In the genomic region with DNA sequence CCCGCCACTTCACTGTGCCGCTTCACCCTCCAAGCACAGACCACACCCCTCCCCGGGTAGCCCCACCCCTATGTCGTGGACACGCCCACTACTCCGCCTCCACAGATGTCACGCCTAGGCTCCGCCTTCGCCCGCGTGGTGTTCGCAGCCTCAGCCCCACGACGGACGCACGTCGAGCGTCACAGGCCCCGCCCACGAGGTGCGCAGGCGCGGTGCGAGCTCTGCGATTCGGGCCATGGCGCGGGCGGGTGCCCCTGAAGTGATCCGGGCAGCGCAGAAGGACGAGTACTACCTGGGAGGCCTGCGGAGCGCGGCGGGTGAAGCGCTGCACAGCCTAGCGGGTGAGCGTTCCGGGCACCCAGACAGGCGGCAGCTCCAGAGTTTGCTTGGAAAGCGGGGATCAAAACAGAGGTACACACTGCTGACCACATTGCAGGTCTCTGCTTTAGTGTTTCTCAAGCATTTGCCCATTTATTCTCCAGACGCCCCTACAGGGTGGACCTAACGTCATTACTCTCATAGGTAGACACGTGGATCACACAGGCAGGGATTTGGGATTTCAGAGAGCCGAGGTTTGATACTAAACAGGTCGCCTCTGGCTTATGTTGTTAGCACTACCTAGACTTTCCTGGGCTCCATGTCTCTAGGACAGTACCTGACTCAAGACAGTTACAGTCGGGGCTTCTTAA, we compare ENCODE assay signal across 8 mouse cellular contexts. TPM values are rescaled to one million over a fixed set of nuclear protein-coding genes. Genes with fewer than 3 reads are reported as not detected.
DNase-seq lines count a peak whose midpoint lies in the region; ATAC-seq and TF ChIP-seq lines count a peak whose summit lies in the region.

Gene Pex10 (plus strand): TSS at position 183 of the 689 bp plus-strand sequence.

- peak; percentile 85 for ATAC-seq in embryonic facial prominence, embryonic 13.5 days (ENCODE audit: insufficient number of reproducible peaks, insufficient read depth, low FRiP score, low TSS enrichment, low read depth)
- ATAC-seq in limb, embryonic 12.5 days (ENCODE audit: insufficient number of reproducible peaks, insufficient read depth, low FRiP score, low TSS enrichment, low read depth), result peak; percentile 86
- peak; percentile 92 for ATAC-seq in midbrain, embryonic 15.5 days (replicated peaks)

- peaks cover 31% of the 10 kb centered on the region for H3K4me1 ChIP-seq in embryonic facial prominence, embryonic 13.5 days
- peaks cover 32% of the 10 kb centered on the region for H3K4me1 ChIP-seq in kidney, adult 2 months (ENCODE audit: control insufficient read depth, insufficient read depth, low read length)
- peaks cover 14% of the 10 kb centered on the region for H3K4me1 ChIP-seq in limb, embryonic 12.5 days (replicated peaks)
- peaks cover 19% of the 10 kb centered on the region for H3K4me1 ChIP-seq in midbrain, embryonic 15.5 days
- peaks cover 8% of the 10 kb centered on the region; the same call in 1 of the 2 replicates for H3K4me1 ChIP-seq in spleen, adult 2 months (ENCODE audit: control insufficient read depth, insufficient read depth, insufficient read length)

- peak within 1 kb of the TSS; percentile 74 for H3K4me3 ChIP-seq in embryonic facial prominence, embryonic 13.5 days
- peak within 1 kb of the TSS; percentile 70 for H3K4me3 ChIP-seq in kidney, adult 2 months (ENCODE audit: insufficient read depth, low read depth, low read length)
- H3K4me3 ChIP-seq in limb, embryonic 12.5 days (replicated peaks), result peak within 1 kb of the TSS; percentile 68
- H3K4me3 ChIP-seq in midbrain, embryonic 15.5 days, result peak within 1 kb of the TSS; percentile 69
- peak within 1 kb of the TSS; percentile 86 for H3K4me3 ChIP-seq in spleen, adult 2 months (ENCODE audit: extremely low read depth, insufficient read depth, insufficient read length)

- peak within 1 kb of the TSS; percentile 92 for H3K9ac ChIP-seq in embryonic facial prominence, embryonic 13.5 days
- peak within 1 kb of the TSS; percentile 73 for H3K9ac ChIP-seq in limb, embryonic 12.5 days (replicated peaks)
- peak within 1 kb of the TSS; percentile 75 for H3K9ac ChIP-seq in midbrain, embryonic 15.5 days

- under 1% methylated on average over 48 of the region's 48 CpGs for WGBS in embryonic facial prominence, embryonic 13.5 days
- WGBS in kidney, adult 2 months, result under 1% methylated on average over 48 of the region's 48 CpGs
- WGBS in limb, embryonic 12.5 days, result under 1% methylated on average over 48 of the region's 48 CpGs
- under 1% methylated on average over 48 of the region's 48 CpGs for WGBS in midbrain, embryonic 15.5 days
- WGBS in spleen, adult 2 months, result under 1% methylated on average over 48 of the region's 48 CpGs

- no peak for TF ChIP-seq CTCF in kidney, adult 2 months (conservative IDR thresholded peaks at IDR 0.05; ENCODE audit: insufficient read depth, insufficient read length, low read depth, low read length)
- TF ChIP-seq CTCF in spleen, adult 2 months (IDR thresholded peaks at IDR 0.05; ENCODE audit: extremely low read depth, insufficient read depth, insufficient read length, insufficient replicate concordance), result no peak

- no peaks in the 10 kb centered on the region for H3K27me3 ChIP-seq in embryonic facial prominence, embryonic 13.5 days
- no peaks in the 10 kb centered on the region for H3K27me3 ChIP-seq in kidney, adult 2 months (replicated peaks; ENCODE audit: control insufficient read depth, insufficient read depth, low read length)
- H3K27me3 ChIP-seq in limb, embryonic 12.5 days, result no peaks in the 10 kb centered on the region
- H3K27me3 ChIP-seq in midbrain, embryonic 15.5 days (replicated peaks), result no peaks in the 10 kb centered on the region
- H3K27me3 ChIP-seq in spleen, adult 2 months (ENCODE audit: control insufficient read depth, insufficient read depth, low read length), result no peaks in the 10 kb centered on the region

- peak; percentile 70 for TF ChIP-seq POLR2A in kidney, adult 2 months (IDR thresholded peaks at IDR 0.05; ENCODE audit: low read depth, low read length)
- TF ChIP-seq POLR2A in spleen, adult 2 months (IDR thresholded peaks at IDR 0.05; ENCODE audit: low read depth, low read length), result peak; percentile 69

- H3K27ac ChIP-seq in embryonic facial prominence, embryonic 13.5 days, result peak within 1 kb of the TSS; percentile 84
- peak within 1 kb of the TSS; percentile 55 for H3K27ac ChIP-seq in kidney, adult 2 months (ENCODE audit: insufficient read depth, low read depth, low read length)
- peak within 1 kb of the TSS; percentile 79 for H3K27ac ChIP-seq in limb, embryonic 12.5 days
- H3K27ac ChIP-seq in midbrain, embryonic 15.5 days, result peak within 1 kb of the TSS; percentile 71
- peak within 1 kb of the TSS; percentile 72 for H3K27ac ChIP-seq in spleen, adult 2 months (ENCODE audit: insufficient read depth, low read length)

- H3K9me3 ChIP-seq in embryonic facial prominence, embryonic 13.5 days, result no peaks in the 10 kb centered on the region
- no peaks in the 10 kb centered on the region for H3K9me3 ChIP-seq in limb, embryonic 12.5 days
- H3K9me3 ChIP-seq in midbrain, embryonic 15.5 days, result no peaks in the 10 kb centered on the region

- peak; percentile 94 for DNase-seq in 3134 (ENCODE audit: extremely low read depth, insufficient read length, low spot score)
- peak; percentile 98 for DNase-seq in adrenal gland, postnatal 36 days
- peak; percentile 97 to 99 for DNase-seq in heart, adult 18-20 months
- DNase-seq in kidney, adult 2 months, result peak; percentile 98
- DNase-seq in spleen, adult 2 months (ENCODE audit: low read depth in 1 of 2, low spot score in 2 of 2), result peak; percentile 92 to 96

- peaks cover 41% of the 10 kb centered on the region for H3K36me3 ChIP-seq in embryonic facial prominence, embryonic 13.5 days
- H3K36me3 ChIP-seq in kidney, adult 2 months (ENCODE audit: control insufficient read depth, insufficient read depth, low read length), result no peaks in the 10 kb centered on the region
- peaks cover 40% of the 10 kb centered on the region for H3K36me3 ChIP-seq in limb, embryonic 12.5 days
- H3K36me3 ChIP-seq in midbrain, embryonic 15.5 days (replicated peaks), result peaks cover 30% of the 10 kb centered on the region
- H3K36me3 ChIP-seq in spleen, adult 2 months (ENCODE audit: control insufficient read depth, insufficient read depth, low read length), result peaks cover 20% of the 10 kb centered on the region

- H3K4me2 ChIP-seq in embryonic facial prominence, embryonic 13.5 days, result peak within 1 kb of the TSS; percentile 80
- peak within 1 kb of the TSS; percentile 81 for H3K4me2 ChIP-seq in limb, embryonic 12.5 days
- H3K4me2 ChIP-seq in midbrain, embryonic 15.5 days, result peak within 1 kb of the TSS; percentile 84

RNA-seq across cellular contexts. Expression of gene Pex10, which starts in this region (rescaled TPM):
- total RNA-seq in adrenal gland, postnatal 36 days (2021), result 10 to 100 TPM; 20.6 to 24.2 TPM
- 22.2 and 26.4 TPM in 2 replicates for polyA plus RNA-seq in embryonic facial prominence, embryonic 13.5 days (2015; fragmentation: Nextera tagmentation; extraction: Ambion mirVana)
- 10 to 100 TPM; 20.7 to 22.0 TPM for total RNA-seq in heart, adult 18-20 months (2021)
- polyA plus RNA-seq in kidney, adult 2 months (2012; rRNA removed), result 23.9 and 25.6 TPM in 2 replicates
- polyA plus RNA-seq in limb, embryonic 12.5 days (2016; fragmentation: Nextera tagmentation; extraction: Ambion mirVana), result 20.8 and 21.9 TPM in 2 replicates
- 21.9 and 22.7 TPM in 2 replicates for polyA plus RNA-seq in midbrain, embryonic 15.5 days (2015; fragmentation: Nextera tagmentation; extraction: Ambion mirVana)
- polyA plus RNA-seq in spleen, adult 2 months (2012; rRNA removed), result 14.3 and 14.4 TPM in 2 replicates

Comparison
In these comparisons a context has a peak if more than half of its experiments do, and no peak if none do; other contexts are left out.
1. Peak in every context shown above with its lines: DNase-seq, ATAC-seq, H3K4me3 ChIP-seq and H3K27ac ChIP-seq.